Mouse (Mus musculus): ENCODE results near the gene Aox1.

DNA sequence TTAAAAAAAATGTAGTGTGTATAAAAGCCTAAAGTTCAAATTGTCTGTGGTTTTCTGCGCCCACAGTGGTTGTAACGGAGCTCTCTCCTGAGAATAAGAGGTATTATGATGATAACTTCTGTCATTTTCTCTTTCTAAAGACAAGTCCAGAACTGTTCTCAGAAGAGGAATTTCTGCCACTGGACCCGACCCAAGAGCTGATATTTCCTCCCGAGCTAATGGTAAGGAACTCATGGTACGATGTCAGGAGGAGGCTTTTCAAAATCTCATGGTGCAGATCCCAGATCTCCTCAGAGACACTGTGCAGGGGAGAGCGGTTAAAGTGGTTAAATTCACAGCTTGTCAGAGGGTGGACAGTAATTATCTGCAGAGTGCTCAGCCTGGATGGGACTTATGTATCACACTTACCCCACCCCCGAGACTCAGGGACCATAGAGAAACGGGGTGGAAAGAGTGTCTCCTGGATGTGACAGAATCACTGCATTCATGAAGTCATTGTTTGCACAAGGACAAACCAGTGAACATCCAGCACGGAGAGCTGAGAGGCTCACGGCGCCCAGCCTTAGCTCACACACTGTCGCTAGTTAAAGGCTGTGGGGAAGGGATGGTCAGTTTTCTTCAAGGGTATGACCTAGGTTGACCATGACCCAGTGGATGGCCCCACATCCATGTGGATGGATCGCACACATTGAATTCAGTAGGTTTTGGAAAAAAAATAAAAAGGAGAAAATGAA, 26.5 kb downstream of the Aox1 start:
- TF ChIP-seq CTCF (IDR thresholded peaks at IDR 0.05; ENCODE audit: control insufficient read depth, insufficient read depth, insufficient replicate concordance, low read depth, low read length) = no peak
- TF ChIP-seq POLR2A (IDR thresholded peaks at IDR 0.05; ENCODE audit: control insufficient read depth, low read depth, low read length) = no peak
